Mouse (Mus musculus): ENCODE measurements around the gene Pbp2.

The Pbp2 gene

DNA sequence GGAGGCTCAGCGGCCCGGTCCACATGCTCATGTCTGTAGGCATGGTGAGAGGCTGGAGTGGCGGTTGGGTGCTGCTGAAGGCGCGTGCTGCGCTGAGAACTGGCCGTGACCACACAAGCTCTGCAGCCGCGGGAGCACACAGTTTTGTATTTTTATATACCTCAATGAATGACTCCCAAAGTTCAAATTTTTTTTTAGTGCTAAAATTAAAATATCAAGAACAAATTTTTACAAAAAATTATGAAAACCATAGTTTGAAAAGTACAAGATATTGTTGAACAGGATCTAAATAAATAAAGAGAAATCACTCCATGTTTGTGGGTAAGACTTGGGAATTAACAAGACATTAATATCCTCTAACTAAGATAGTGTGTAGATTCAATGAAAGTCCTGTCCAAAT, at the start of gene Pbp2:
Gene Pbp2, minus strand, starts transcription at position 101 of the 400 bp plus-strand sequence.
- no peak for DNase-seq (ENCODE audit: low spot score in 2 of 2)

DNA sequence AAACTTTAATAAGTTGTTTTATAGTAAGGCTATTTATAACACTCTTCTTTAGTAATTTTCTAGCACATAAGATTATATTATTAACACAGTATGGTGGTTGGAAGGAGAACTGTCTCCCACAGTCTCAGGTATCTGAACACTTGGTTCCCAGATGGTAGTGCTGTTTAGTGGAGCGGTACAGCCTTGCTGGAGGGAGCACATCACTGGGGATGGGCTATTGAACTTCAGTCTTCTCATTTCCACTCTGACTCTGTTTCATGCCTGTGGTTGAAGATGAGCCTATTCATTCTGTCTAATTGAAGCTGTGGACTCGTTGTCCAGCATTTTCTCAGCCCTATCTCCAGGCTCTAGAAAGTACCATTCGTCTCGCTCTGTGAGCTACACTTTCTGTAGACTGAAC, 44.7 kb upstream of the Pbp2 start:
- no peak for DNase-seq (ENCODE audit: low spot score in 2 of 2)

DNA sequence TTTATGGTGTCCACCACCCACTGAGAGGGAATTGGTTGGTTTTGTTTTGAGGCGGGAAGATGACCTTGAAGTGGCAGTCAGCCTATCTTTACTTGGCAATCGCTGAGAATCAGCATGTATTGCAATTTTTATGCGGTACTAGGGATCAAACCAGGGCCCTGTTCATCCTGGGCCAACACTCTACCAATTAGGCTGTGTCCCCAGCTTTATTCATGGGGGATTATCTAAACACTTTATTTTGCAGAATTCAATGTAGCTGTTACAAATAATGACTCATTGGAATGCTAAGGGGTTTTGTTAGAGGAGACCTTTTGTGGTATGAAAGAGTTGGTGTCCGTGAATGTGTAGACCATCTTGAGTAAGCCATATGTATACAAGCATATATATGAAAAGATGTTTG, 42.3 kb upstream of the Pbp2 start:
- DNase-seq (ENCODE audit: low spot score in 2 of 2) = no peak

DNA sequence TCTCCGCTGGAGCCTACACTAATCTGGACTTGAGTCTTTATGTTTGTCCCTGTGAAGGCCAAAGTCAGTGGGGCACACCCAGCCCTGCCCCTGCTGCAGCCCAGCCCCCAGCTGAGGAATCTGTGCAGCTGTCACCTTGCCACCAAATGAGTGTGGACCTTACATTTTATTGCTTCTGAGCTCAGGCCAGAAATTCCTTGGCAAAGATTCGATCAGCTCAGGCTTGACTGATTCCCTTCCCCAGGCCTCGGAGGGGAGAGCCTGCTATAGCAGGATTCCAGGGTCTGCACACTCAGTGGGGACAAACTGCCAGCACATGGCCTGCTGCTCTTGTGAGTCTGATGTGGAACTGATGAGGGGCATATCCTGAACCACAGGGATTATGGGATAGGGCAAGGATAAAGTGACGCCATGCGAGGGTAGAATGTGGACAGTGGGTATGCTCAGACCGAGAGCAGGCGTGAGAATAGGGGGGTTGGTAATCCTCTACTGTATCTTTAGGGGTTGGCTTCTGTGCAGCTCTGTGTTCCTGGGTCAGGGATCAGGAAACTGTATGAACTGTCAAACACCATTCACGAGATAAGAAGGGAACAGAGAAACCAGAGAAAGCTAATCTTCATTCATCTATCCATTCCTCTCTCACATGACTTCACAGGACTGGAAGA, 41.6 kb upstream of the Pbp2 start:
- DNase-seq (ENCODE audit: low spot score in 2 of 2) = no peak

DNA sequence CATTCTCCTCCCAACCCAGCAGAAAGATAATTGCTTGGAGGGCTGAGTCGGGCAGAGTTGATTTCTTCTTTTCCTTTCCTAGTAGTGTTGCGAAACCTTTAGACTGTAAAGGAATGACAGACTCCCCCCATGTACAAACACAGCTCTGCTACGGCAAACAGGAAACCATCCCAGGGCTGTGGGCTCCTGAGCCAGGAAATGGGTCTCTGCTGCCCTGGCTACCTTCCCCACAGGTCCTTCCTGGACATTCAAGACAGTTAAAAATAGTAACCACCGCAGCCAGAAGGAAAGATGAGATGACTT, 30.8 kb upstream of the Pbp2 start:
- no peak for DNase-seq (ENCODE audit: low spot score in 2 of 2)

DNA sequence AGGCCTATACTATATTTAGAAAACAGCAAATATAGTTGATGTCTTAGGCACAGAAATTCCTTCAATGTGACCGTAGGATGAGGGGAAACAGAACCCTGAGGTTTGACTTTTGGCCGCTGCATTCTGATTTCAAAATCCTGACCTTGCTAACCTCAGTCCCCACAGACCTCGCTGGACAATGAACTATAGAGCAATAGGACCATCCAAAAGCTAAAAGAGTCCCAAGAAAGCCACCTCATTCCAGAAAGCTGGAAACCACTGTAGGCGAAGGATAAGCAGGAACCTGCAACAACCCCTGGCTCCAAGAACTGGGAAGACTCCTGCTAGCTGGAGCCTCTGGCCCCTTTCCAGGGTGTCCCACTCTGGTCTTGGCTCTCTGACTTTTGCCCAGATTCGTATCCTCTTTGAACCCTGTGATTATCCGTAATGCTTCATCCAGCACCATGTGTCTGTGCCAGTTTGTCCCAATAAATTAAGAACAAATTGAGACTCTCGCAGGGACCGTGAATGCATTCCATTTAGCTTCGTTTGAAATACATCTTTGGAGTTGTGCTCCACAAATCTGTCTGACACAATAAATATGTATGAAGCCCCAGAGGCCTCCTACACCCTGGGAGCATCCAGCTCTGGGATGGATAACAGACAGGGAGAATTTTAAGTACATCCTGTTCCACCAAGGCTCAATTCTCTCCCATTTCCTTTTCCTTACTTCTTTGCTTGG, 30.3 kb upstream of the Pbp2 start:
- DNase-seq (ENCODE audit: low spot score in 2 of 2) = no peak

DNA sequence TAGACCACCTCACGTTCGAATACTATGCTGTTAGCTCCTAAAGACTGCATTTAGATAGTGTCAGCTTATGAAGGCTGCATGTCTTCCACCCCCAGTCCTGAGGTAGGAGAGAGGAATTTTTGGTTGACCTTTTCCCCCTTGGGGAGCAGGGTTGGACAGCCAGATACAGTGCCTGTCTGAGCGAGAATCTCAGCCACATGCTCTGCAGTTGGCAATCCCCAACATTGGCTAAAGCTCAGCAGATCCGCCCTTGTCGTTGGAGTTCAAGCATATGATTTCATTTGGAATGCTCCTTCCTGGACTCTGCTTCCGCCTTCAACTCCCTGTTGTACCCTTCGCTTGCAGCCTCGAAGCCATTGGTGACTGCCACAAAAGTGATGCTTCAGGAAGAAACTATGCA, 26.2 kb upstream of the Pbp2 start:
- no peak for DNase-seq (ENCODE audit: low spot score in 2 of 2)

DNA sequence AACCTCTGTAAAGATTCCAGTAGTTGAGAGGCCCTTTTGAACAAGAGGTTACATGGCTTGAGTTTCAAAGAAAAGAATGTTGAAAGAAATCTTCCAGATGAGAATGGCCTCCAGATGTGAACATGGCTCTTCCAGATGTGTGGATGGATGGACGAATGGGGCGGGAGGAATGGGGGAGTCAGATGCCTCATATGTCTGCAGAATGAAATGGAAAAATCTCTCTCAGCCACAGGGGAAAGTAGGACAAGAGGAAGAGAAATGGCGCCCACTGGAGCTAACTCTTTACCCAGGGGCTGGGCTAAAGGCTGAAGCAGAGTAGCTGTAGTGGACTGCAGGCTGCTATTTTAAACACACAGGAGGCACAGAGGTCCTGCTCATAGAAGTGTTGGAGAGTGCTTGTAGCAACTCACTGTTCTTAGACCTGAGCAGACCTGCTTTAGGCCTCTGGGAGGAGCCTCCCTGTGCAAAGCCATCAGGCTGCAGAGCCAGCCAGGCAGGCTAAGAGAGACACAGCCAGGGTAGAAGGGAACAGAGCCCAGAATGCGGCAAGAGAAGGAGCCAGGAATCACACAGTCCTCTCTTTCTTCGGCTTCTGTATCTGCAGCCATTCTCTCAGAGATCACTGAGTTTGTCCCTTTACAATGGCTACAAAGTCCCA, 23.9 kb upstream of the Pbp2 start:
- DNase-seq (ENCODE audit: low spot score in 2 of 2) = peak in 1 of 2 experiments; percentile 33

DNA sequence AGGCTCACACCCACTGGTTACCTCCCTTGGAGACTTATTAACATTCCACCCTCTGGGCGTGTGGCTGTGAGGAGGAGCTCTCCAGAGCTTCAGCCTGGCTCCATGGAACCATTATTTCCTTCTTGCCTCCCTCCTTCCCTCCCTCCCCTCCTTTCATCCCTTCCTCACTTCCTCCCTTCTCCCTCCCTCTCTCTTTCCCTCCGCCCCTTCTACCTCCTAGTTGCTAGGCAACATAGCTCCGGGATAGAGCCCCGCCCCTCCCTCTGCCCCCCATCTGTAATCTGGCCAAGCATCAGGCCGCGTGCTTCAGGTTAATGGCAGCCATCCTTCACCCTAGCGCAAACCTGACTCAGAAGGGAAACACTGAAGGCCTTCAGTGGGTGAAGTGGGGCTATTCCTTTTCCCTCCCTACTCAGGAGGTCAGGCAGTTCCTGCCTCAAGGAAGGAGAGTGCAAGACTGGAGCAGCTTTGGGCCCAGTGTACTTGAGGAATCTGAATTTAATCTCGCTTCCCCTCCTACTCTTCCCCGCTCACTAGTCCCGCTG, 22.6 kb upstream of the Pbp2 start:
- DNase-seq (ENCODE audit: low spot score in 2 of 2) = no peak

DNA sequence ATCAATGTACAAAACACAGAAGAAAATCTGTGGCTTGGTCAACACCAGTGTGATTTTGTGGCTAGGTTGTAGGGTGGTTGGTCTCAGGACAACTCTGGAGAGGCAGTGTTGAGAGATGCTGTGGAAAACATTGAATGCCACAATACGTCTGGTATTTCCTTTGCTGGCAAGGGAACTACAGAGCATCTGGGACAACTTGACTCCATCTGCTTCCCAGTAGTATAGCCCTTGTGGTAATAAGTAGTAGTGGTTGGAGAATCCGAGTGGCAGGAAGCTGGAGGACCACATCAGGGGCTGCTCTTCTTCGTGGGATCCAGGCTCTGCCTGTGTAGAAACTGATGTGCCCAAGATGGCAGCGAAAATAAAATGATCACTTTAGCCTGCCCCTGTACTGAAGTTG, 21.7 kb upstream of the Pbp2 start:
- DNase-seq (ENCODE audit: low spot score in 2 of 2) = no peak

DNA sequence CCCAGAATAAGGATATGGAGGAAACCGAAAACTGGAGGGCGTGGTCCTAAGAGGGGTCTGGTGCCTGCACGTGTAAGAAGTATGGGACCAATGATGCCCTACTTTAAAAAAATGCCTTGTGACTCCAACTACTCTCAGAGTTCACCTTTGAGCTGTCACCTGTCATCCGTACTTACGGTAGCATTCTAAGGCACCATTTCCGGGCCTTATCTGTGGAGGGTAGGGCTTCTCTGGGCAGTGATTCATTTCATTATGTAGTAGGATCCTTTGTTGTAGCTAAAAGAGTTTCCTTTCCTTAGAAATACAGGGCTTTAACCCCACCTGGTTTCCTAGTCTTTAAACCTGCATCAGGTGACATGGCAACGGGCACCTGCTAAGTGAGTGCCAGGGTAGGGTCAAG, 16.6 kb upstream of the Pbp2 start:
- DNase-seq (ENCODE audit: low spot score in 2 of 2) = no peak

DNA sequence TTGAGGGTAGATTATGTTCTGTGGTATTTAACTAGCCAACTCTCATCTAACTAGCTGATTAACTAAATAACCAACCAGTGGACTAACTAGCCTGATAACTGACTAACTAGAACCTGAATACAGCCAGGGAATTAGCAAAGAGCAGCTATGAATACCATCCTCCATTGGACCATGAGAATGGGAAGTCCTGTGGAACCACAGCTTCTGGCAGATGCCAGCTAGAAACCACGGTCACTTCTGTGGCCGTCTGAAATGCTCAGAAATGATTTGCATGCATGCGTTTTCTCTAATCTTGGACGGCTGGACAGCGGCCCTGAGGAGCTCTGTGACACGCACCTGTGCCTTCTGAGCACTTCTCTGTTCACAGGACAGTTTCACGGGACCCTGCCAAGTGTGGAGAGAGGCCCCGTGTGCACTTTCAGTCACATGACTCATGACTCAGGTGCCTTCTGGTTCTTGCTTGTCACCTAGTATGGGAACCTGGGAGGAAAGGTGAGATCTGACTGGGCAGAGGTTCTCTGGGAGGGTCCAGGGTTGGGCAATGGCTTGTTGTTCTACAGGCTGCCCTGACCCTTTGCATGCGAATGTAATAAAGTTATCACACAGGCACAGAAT, 14.6 kb upstream of the Pbp2 start:
- peak; percentile 31 to 32 for DNase-seq (ENCODE audit: low spot score in 2 of 2)

DNA sequence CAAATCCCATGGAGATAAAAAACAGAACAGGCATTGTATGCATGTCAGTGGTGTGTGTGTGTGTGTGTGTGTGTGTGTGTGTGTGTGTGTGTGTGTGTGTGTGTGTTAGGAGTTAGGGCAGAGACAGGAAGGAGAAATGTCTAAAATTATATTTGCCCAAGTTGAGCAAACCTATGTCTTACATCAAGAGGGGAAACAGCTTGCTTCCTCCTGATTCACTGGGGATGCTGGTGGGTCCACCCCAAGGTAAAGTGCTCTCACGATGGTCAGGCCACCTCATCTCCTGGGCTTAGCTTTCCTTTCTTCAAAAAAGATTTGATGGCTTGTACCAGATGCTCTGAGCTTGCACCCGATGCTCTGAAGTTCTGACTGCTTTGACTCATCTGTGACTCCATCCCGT, 13.9 kb upstream of the Pbp2 start:
- no peak for DNase-seq (ENCODE audit: low spot score in 2 of 2)

DNA sequence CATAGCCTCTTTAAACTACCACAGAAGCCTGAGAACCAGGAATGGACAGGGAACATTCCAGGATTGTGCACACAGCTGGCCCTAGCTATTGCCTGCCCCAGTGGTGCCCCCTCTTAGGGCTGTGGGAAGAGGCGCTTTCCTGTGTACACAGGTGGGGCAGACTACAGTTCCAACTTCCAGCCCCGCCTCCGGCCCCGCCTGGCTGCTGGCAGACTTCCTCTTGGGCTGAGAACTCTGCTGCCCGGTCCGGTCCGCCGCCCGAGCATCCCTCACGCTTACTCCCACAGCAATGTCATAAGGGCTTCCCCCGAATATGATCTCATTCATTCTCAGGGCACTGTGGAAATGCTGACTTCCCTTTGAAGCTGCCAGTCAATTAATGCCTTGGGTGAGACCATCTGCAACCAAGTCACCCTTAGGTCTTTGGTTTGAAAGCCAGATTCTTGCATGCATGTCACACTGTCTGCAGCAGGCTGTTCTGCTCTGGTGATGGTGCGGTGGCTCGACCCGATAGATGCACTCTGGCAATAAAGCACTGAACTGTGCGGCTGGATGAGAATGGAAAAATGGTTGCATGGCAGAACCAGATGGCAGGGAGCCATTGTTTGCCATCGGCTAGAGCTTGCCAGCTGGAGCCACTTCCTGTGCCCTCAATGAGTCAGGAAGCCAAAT, 13.2 kb upstream of the Pbp2 start:
- DNase-seq (ENCODE audit: low spot score in 2 of 2) = peak; percentile 68 to 71

DNA sequence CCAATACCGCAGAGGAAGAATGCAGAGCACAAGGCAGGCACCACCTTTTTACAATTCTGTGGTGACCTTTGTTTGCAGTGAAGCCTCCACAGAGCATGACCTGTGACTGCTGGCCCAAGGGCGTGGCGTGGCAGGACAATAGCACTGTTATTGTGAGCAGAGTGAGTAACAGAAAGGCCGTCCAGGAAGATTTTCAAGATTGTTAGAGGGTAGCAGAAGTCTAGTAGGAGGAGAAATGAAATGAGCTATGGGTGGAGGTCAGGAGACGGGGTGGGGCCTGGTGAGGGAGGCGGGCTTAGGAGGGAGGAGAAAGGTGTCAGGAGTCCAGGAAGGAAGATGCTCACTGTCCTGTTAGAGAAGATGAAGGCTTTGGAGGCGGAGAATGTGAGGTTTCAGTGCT, 12.5 kb upstream of the Pbp2 start:
- peak in 1 of 2 experiments; percentile 27 for DNase-seq (ENCODE audit: low spot score in 2 of 2)

DNA sequence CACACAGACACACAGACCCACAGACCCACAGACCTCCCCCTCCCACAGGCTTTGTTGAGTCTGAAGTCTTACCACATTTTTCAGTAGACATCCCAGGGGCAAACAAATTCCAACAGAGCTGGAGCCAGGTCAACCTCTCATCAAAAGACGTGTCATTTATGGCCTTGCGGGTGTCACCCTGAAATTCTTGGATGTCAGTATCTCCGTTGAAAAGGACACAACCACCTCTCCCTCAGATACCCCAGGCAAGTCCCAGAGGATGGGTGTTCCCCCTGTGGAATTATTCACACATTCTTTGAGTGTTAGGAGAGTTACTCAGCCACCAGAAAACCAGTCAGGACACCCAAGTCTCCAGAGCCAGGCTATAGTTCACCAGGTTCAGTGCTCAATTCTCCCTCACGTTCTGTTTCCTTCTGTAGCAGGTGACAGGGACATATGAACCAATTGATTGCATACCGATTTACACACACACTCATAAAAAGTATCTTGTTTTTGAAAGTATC, 9.3 kb upstream of the Pbp2 start:
- DNase-seq (ENCODE audit: low spot score in 2 of 2) = no peak

DNA sequence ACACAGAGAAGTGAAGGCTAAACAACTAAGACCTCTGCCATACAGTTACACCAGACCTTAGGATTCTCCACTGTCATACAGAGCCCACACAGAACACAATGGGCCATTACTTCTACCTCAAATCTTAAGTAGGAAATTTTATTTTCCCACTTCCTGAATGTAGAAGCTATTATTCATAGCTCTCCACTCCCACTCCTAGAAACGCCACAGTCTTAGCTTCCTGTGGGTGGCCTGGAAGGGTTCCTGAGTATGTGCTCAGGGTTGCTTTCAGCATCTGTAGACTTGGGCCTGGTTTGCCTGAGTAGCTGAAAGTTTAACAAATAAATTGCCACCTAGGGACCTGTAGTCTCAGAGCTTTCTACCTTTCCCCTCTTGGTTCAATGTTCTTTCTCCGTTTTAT, 5.9 kb upstream of the Pbp2 start:
- DNase-seq (ENCODE audit: low spot score in 2 of 2) = no peak

DNA sequence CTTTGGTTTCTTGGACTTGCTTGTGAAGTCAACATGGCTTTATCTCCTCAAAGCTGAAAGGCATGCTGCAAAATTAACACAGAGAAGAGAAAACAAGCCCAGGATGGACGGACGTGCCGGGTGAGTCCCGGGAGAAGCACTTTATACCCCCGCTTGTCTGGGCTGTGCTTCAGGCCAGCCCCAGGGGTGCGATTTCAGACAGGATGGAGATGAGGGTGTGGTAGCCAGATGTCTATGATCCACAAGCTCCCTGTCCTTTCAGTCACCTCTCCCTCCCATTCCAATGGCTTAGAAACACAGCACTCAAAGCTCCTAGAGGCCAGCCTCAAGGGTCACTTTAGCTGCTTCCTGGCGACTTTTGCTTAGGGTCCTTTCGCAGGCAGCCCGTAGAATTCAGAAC, 3.8 kb upstream of the Pbp2 start:
- DNase-seq (ENCODE audit: low spot score in 2 of 2) = no peak

DNA sequence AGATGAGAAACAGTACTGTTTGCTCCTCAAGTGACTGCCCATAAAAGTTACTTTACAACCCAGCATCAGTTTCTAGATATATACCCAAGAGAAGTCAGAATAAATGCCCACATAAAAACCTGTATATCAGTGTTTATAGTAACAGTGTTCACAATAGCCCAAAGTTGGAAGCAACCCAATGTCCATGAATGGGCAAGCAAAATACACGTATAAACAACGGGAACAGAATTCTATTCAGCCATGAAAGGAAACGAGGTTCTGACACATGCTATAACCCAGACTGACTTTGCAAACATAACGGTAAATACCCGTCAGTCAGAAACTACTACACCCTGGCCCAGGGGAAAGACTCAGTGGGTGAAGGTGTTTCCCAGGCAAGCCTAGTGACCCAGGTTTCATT, 1.8 kb upstream of the Pbp2 start:
- no peak for DNase-seq (ENCODE audit: low spot score in 2 of 2)

DNA sequence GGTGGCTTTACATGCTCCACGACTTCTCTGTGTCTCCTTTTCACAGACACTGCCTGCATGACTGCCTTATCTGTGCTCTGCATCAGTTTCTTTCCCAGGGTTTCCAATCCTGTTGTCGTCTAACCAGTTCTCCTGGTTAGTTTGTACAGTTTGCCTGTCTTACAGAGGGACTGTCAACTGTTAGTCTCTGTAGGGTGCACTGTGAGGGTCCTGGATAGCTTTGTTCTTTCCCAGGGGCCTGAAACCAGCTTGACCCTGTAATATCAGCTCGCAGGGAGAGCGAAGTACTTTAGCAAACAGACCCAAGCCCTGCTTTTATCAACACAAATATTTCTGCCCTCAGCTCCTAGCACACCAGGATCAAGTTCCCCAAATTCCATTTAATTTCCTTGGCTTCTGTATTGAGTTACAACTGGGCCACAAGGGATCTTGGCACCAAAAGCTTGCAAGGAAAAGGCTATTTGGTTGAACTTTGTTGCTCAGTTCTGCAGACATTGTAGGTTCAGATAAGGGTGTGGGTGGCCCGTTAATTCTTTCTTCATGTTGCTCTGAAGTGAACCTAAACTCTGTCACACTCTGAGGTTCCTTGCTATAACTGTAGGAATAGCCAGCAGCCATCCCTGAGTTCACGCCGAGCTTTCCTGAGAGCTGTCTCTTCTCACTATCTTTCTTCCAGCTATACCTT, 5.5 kb downstream of the Pbp2 start:
- no peak for DNase-seq (ENCODE audit: low spot score in 2 of 2)

DNA sequence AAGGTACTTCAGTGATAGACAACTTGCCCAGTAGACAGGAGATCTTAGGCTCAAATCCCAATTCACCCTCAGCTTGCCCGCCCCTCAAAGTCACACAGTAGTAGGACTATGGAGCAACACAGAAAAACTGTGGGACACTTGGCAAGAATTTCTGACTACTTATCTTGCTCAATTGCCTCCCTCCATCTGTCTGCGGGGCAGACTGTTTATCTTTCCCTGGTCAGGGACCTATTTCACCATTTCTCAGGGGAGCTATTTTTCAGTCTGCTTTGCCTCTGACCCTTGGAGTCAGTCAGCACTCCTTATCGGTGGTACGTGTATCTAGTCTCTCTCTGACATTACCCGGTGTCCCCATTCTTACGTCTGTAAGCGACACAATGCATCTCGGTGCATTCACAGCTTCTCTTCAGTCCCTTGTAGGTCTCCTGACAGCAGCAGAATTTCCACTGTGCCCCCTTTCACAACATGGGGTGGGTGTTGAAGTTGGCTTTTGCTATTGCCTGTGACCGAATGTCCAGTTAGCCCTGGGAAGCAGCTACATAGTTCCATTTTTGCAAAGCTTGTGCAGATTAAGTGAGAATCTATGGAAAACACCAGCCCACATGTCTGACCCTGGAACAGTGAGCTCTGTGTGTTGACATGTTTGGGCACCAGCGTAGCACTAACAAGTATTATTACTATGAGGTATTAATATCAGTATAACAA, 7.6 kb downstream of the Pbp2 start:
- no peak for DNase-seq (ENCODE audit: low spot score in 2 of 2)

Measured in urinary bladder, adult 18-20 months (tissue).